Mouse (Mus musculus): Measurements from ENCODE around the gene A630073D07Rik.
"Not testable (repeated sequence)": the region's sequence is repeated elsewhere in the genome, so short reads cannot be mapped to it uniquely, and the experiment has no call there.

A630073D07Rik gene

GRCm38 (mm10) chr6:132651426-132651825, at the start of gene A630073D07Rik:
TSS of gene A630073D07Rik (minus strand) at chr6:132651526.
- DNase-seq (ENCODE audit: low spot score), result no peak

GRCm38 (mm10) chr6:132700907-132701306, 49.6 kb upstream of the A630073D07Rik start, which contains the start of gene Tas2r121:
TSS of gene Tas2r121 (minus strand) at chr6:132701007.
- no peak for DNase-seq (ENCODE audit: low spot score)

GRCm38 (mm10) chr6:132691596-132691995, 40.3 kb upstream of the A630073D07Rik start:
- not testable (repeated sequence) for DNase-seq (ENCODE audit: low spot score)

GRCm38 (mm10) chr6:132656653-132657052, 5.3 kb upstream of the A630073D07Rik start, which contains the start of gene Tas2r120:
TSS of gene Tas2r120 (plus strand) at chr6:132656953.
- no peak for DNase-seq (ENCODE audit: low spot score)

GRCm38 (mm10) chr6:132649399-132649798, 1.9 kb downstream of the A630073D07Rik start:
- DNase-seq (ENCODE audit: low spot score), result no peak

GRCm38 (mm10) chr6:132595613-132596012, 55.7 kb downstream of the A630073D07Rik start, which contains the start of gene Prp2:
TSS of gene Prp2 (plus strand) at chr6:132595913.
- DNase-seq (ENCODE audit: low spot score), result not testable (repeated sequence)

All from spleen, adult 12 weeks (tissue).